Mouse (Mus musculus) embryonic fibroblast, embryonic 13.5 days (primary cell): ENCODE results near the gene Gm20388.

Experiments
- CTCF ChIP-seq: IDR thresholded peaks from 2 replicates; pipeline ENCODE4 v1.5.1; 2011; ENCODE audit warnings: mild to moderate bottlenecking, control low read depth, low read length, moderate library complexity, borderline replicate concordance; ENCODE audit not compliant: insufficient read depth
- POLR2A ChIP-seq: IDR thresholded peaks from 2 replicates; pipeline ENCODE4 v1.6.1; 2011; ENCODE audit warnings: low read depth, mild to moderate bottlenecking, control low read depth, low read length, moderate library complexity

GRCm38 (mm10) chr8:121954981-121955555 lies 2044.4 kb downstream of the Gm20388 start:
- TF ChIP-seq CTCF (no peak), POLR2A (peak; percentile 4; the same call in 1 of the 2 replicates)
